Mouse (Mus musculus) megakaryocyte, embryonic 14.5 days (primary cell): ENCODE data around the gene Etnk1. TPM values are rescaled to one million over a fixed set of nuclear protein-coding genes. Genes with fewer than 3 reads are reported as not detected.

Source experiments
- H3K27me3 ChIP-seq: replicated peaks from 2 replicates; pipeline ENCODE3; 2012; ENCODE audit warnings: inconsistent platforms
- H3K36me3 ChIP-seq: replicated peaks from 2 replicates; pipeline ENCODE3; 2012; ENCODE audit warnings: low read length, inconsistent platforms, mixed read lengths
- H3K4me1 ChIP-seq: 2 replicates; pipeline ENCODE4 v1.6.1; 2012; ENCODE audit warnings: inconsistent platforms
- H3K4me3 ChIP-seq: replicated peaks from 2 replicates; pipeline ENCODE3; 2012; ENCODE audit warnings: moderate library complexity, mild to moderate bottlenecking, inconsistent platforms
- H3K9me3 ChIP-seq: 2 replicates; pipeline ENCODE4 v1.6.1; 2012; ENCODE audit warnings: inconsistent platforms
- FLI1 ChIP-seq: IDR thresholded peaks from 2 replicates; pipeline ENCODE4 v1.6.1; 2012; ENCODE audit warnings: low read length, inconsistent platforms, mixed read lengths
- GATA1 ChIP-seq: IDR thresholded peaks from 3 replicates; pipeline ENCODE4 v1.6.1; 2012; ENCODE audit warnings: mixed read lengths, low read length, inconsistent platforms, borderline replicate concordance
- polyA plus RNA-seq: library from polyadenylated mRNA; stranded (reverse); fragments of >175 nt; gene quantifications from 2 replicates; pipeline ENCODE4 v1.2.3, GENCODE M21; 2012; ENCODE audit warnings: low replicate concordance; ENCODE audit not compliant: insufficient read depth

Etnk1 gene
- polyA plus RNA-seq, 1 experiment, result 3.1 TPM

DNA sequence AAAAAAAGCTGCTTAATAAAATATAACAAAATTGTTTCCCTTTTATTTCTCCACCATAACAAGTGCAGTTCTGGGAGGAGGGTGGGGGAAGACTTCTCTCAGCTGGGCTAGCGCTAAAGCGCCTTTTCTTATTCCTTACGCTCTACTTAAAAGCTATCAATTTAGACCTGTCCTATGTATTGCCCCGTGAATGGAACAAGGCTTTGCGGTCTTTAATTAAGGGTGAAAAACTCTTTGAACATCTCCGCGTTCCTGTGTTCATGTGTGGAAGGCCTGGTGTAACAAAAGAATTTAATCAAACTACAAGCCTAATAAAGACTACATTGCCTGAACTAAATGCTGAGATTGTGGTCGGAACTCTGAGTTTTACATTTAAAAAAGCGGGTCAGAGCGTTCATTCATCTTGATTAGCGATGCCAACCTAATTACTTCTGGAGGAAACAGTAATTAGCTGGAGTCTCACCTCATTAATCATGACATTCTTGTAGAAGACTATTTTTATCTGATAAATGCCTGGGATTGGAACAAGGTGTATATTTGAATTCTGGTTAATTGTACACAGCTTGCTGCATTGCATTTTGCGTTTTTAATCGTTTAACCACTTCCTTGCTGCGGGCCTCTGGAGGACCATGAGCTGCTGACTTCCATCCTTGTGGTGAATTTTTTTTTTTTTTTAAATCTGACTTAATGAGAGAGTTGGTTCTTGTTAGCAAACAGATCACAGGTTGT, 93.7 kb downstream of the Etnk1 start:
- no peaks in the 10 kb centered on the region for H3K27me3 ChIP-seq
- TF ChIP-seq FLI1, result no peak
- TF ChIP-seq GATA1, result no peak
- H3K4me3 ChIP-seq, result no peak overlapping the region
- no peaks in the 10 kb centered on the region for H3K36me3 ChIP-seq
- no peaks in the 10 kb centered on the region for H3K9me3 ChIP-seq
- no peaks in the 10 kb centered on the region for H3K4me1 ChIP-seq

DNA sequence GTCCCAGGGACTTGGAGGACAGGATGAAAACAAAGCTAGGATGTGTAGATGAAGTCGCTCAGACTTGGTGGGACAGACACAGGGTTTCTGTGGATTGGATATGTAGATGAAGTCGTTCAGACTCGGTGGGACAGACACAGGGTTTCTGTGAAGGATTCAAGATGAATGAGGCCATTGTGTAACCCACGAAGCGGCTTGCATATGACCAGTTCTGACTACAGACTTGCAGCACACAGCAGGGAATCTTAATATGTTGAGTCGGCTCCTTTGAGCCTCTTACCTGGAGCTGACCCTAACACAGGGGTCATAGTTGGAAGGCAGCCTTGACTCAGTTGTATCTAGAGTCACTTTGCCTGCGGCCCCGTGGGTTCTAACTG, 94.3 kb downstream of the Etnk1 start:
- Histone ChIP-seq H3K36me3 (no peaks in the 10 kb centered on the region), H3K27me3 (no peaks in the 10 kb centered on the region), H3K4me1 (no peaks in the 10 kb centered on the region), H3K9me3 (no peaks in the 10 kb centered on the region), H3K4me3 (no peak overlapping the region)
- TF ChIP-seq GATA1 (no peak), FLI1 (no peak)

DNA sequence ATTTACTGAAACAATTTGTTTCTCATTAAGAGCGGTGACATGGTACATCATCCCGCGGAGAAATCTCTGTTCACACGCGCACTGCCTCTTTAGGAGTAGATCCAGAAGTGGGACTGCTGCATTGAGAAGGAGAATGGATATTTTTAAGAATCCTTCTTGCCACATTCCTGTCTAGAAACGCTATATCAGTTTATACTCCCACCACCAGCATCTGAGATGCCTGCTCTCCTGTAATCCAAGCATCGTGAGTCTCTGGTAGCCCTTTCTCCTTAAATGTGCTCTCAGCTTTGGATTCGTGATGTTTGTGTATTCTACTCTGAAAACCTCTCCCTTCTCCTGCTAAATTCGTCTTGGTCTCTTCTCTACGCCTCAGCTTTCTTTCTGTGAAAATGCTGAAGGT, 98.5 kb downstream of the Etnk1 start:
- H3K9me3 ChIP-seq, result peaks cover 6% of the 10 kb centered on the region
- no peaks in the 10 kb centered on the region for H3K27me3 ChIP-seq
- no peaks in the 10 kb centered on the region for H3K36me3 ChIP-seq
- TF ChIP-seq GATA1, result no peak
- TF ChIP-seq FLI1, result no peak
- no peak overlapping the region for H3K4me3 ChIP-seq
- H3K4me1 ChIP-seq, result no peaks in the 10 kb centered on the region

DNA sequence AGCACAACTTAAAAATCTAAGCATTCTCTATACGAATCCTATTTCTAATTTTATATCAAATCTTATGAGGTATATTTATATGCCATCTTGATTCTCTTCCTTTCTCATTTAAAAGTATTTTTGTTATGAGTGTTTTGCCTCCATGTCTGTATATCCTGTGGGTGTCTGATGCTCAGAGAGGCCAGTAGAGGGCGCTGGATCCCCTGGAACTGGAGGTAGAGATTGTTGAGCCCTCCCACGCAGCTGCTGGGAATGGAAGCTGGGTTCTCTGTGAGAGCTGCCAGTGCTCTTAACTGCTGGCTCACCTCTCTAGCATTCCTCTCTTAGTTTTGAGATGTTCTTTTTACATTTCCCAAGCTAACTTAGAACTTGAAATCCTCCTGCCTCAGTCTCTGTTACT, 112.2 kb downstream of the Etnk1 start:
- no peaks in the 10 kb centered on the region for H3K27me3 ChIP-seq
- H3K4me3 ChIP-seq, result no peak overlapping the region
- H3K4me1 ChIP-seq, result no peaks in the 10 kb centered on the region
- no peaks in the 10 kb centered on the region for H3K36me3 ChIP-seq
- H3K9me3 ChIP-seq, result peaks cover 4% of the 10 kb centered on the region
- no peak for TF ChIP-seq GATA1
- TF ChIP-seq FLI1, result no peak

Other genes starting within 250 kb of the Etnk1 start
- gene St8sia1, start 202.8 kb upstream of the Etnk1 start, polyA plus RNA-seq, result 0.04 and 0.17 TPM in 2 replicates
- gene C2cd5, start 67.1 kb upstream of the Etnk1 start, polyA plus RNA-seq, result 5.2 and 6.7 TPM in 2 replicates